Mouse (Mus musculus) testis, adult 2 months (tissue): Measurements from ENCODE around the gene Cd2. TPM values are rescaled to one million over a fixed set of nuclear protein-coding genes. Genes with fewer than 3 reads are reported as not detected.

Experiments
- H3K27ac ChIP-seq: fragments of 200-500 bp; 2 replicates; pipeline ENCODE4 v1.5.1; 2012; ENCODE audit warnings: low read depth, low read length; ENCODE audit not compliant: control insufficient read depth, insufficient read depth
- H3K27me3 ChIP-seq: fragments of 200-500 bp; 2 replicates; pipeline ENCODE4 v1.6.1; 2012; ENCODE audit warnings: mild to moderate bottlenecking, low read length, moderate library complexity; ENCODE audit not compliant: control insufficient read depth, insufficient read depth
- H3K36me3 ChIP-seq: fragments of 200-500 bp; 2 replicates; pipeline ENCODE4 v1.6.1; 2012; ENCODE audit warnings: mild to moderate bottlenecking, low read length; ENCODE audit not compliant: control insufficient read depth, insufficient read depth
- H3K4me1 ChIP-seq: fragments of 200-500 bp; 2 replicates; pipeline ENCODE4 v1.6.1; 2012; ENCODE audit warnings: low read length; ENCODE audit not compliant: control insufficient read depth, insufficient read depth
- H3K4me3 ChIP-seq: fragments of 200-500 bp; 2 replicates; pipeline ENCODE4 v1.5.1; 2012; ENCODE audit warnings: low read depth, mild to moderate bottlenecking, low read length, moderate library complexity, mixed read lengths; ENCODE audit not compliant: control insufficient read depth
- CTCF ChIP-seq: fragments of 200-500 bp; IDR thresholded peaks from 2 replicates; pipeline ENCODE4 v1.5.1; 2012; ENCODE audit warnings: low read depth, mild to moderate bottlenecking, inconsistent platforms, low read length, moderate library complexity; ENCODE audit not compliant: control insufficient read depth, insufficient read depth, insufficient replicate concordance
- POLR2A ChIP-seq: fragments of 200-500 bp; IDR thresholded peaks from 2 replicates; pipeline ENCODE4 v1.6.1; 2012; ENCODE audit warnings: low read depth, mild to moderate bottlenecking, inconsistent platforms, low read length, moderate library complexity; ENCODE audit not compliant: control insufficient read depth
- polyA plus RNA-seq: library from polyadenylated mRNA; depleted of rRNA; stranded (reverse); fragments of >200 nt; gene quantifications from 2 replicates; pipeline ENCODE4 v1.2.3, GENCODE M21; 2012

The Cd2 gene
- polyA plus RNA-seq, 1 experiment, result 0.96 TPM

GRCm38 (mm10) chr3:101313266-101314051, 25.7 kb upstream of the Cd2 start:
- Histone ChIP-seq H3K36me3 (no peaks in the 10 kb centered on the region), H3K27me3 (no peaks in the 10 kb centered on the region), H3K27ac (no peak overlapping the region), H3K4me3 (no peak overlapping the region), H3K4me1 (no peaks in the 10 kb centered on the region)
- no peak for TF ChIP-seq CTCF
- no peak for TF ChIP-seq POLR2A

DNA sequence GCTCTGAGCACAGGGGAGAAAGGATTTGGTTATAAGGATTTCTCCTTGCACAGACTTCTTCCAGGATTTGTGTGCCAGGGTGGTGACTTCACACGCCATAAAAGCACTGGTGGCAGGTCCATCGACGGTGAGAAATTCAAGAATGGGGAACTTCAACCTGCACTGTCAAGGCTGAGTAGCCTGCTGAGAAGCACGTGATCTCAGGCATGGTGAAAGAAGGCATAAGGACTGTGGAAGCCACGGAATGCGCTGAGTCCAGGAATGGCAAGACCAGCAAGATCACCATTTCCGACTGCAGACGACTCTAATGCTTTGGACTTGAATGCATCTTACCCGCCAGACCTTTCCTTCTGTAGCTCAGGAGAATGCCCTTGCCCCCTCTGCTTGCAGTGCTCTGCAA, 23.2 kb upstream of the Cd2 start:
- Histone ChIP-seq H3K4me3 (no peak overlapping the region), H3K27me3 (no peaks in the 10 kb centered on the region), H3K27ac (no peak overlapping the region), H3K4me1 (no peaks in the 10 kb centered on the region), H3K36me3 (no peaks in the 10 kb centered on the region)
- TF ChIP-seq POLR2A (no peak), CTCF (no peak)

GRCm38 (mm10) chr3:101309626-101310025, 21.9 kb upstream of the Cd2 start:
- no peaks in the 10 kb centered on the region for H3K27me3 ChIP-seq
- H3K4me1 ChIP-seq, result no peaks in the 10 kb centered on the region
- TF ChIP-seq POLR2A (no peak), CTCF (no peak)
- no peaks in the 10 kb centered on the region for H3K36me3 ChIP-seq
- no peak overlapping the region for H3K4me3 ChIP-seq
- no peak overlapping the region for H3K27ac ChIP-seq

- no peaks in the 10 kb centered on the region for H3K27me3 ChIP-seq
- no peak overlapping the region for H3K4me3 ChIP-seq
- no peak for TF ChIP-seq CTCF
- TF ChIP-seq POLR2A, result no peak
- H3K27ac ChIP-seq, result no peak overlapping the region
- no peaks in the 10 kb centered on the region for H3K4me1 ChIP-seq
- no peaks in the 10 kb centered on the region for H3K36me3 ChIP-seq
Observed at GRCm38 (mm10) chr3:101306090-101306489, 18.4 kb upstream of the Cd2 start.

DNA sequence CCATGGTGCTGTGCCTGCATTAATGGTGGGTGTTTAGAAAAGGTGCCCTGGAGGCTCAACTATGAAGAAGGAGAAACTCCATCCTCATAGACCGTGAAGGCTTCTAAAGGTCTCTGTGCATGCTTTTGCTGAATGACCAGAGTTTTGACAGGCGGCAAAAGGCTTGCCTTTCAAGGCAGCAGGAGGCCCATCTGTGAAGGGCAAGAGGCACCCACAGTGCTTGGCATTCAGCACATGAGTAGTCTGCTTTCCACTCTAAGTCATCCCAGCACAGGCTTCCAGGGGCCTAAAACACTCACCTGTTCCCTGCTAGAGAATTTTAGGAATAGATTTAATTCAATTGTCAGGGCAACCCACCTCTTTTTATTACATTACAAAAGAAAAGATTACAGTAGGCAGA, 17.3 kb upstream of the Cd2 start:
- no peak overlapping the region for H3K4me3 ChIP-seq
- no peaks in the 10 kb centered on the region for H3K4me1 ChIP-seq
- no peak for TF ChIP-seq POLR2A
- TF ChIP-seq CTCF, result no peak
- no peaks in the 10 kb centered on the region for H3K36me3 ChIP-seq
- no peak overlapping the region for H3K27ac ChIP-seq
- no peaks in the 10 kb centered on the region for H3K27me3 ChIP-seq

- TF ChIP-seq CTCF, result peak; percentile 82
- TF ChIP-seq POLR2A, result no peak
- Histone ChIP-seq H3K27ac (no peak overlapping the region), H3K4me3 (no peak overlapping the region), H3K4me1 (no peaks in the 10 kb centered on the region), H3K36me3 (no peaks in the 10 kb centered on the region), H3K27me3 (no peaks in the 10 kb centered on the region)
Observed at GRCm38 (mm10) chr3:101304156-101304555, 16.4 kb upstream of the Cd2 start.

- Histone ChIP-seq H3K27ac (peak overlapping the region; percentile 55), H3K4me1 (no peaks in the 10 kb centered on the region), H3K27me3 (no peaks in the 10 kb centered on the region), H3K36me3 (no peaks in the 10 kb centered on the region), H3K4me3 (no peak overlapping the region)
- TF ChIP-seq POLR2A (no peak), CTCF (no peak)
Observed at GRCm38 (mm10) chr3:101300271-101301071, 12.7 kb upstream of the Cd2 start.
